Mouse (Mus musculus) small intestine, adult 2 months (tissue): ENCODE measurements at regions not wholly inside any gene's neighbourhood (a gene's known extent, or its start where the extent isn't known, plus 50 kb on each side); places are given as distances from the start of the nearest gene placed in this dataset.

Experiments
- CTCF ChIP-seq: fragments of 200-500 bp; IDR thresholded peaks from 2 replicates; pipeline ENCODE4 v1.5.1; 2012; ENCODE audit warnings: low read depth, mild to moderate bottlenecking, control low read depth, inconsistent platforms, low read length, moderate library complexity, mixed read lengths; ENCODE audit not compliant: insufficient replicate concordance, insufficient read length; ENCODE audit errors: extremely low read depth
- POLR2A ChIP-seq: fragments of 200-500 bp; IDR thresholded peaks from 2 replicates; pipeline ENCODE4 v1.6.1; 2012; ENCODE audit warnings: low read depth, mild to moderate bottlenecking, control low read depth, inconsistent platforms, low read length, moderate library complexity

DNA sequence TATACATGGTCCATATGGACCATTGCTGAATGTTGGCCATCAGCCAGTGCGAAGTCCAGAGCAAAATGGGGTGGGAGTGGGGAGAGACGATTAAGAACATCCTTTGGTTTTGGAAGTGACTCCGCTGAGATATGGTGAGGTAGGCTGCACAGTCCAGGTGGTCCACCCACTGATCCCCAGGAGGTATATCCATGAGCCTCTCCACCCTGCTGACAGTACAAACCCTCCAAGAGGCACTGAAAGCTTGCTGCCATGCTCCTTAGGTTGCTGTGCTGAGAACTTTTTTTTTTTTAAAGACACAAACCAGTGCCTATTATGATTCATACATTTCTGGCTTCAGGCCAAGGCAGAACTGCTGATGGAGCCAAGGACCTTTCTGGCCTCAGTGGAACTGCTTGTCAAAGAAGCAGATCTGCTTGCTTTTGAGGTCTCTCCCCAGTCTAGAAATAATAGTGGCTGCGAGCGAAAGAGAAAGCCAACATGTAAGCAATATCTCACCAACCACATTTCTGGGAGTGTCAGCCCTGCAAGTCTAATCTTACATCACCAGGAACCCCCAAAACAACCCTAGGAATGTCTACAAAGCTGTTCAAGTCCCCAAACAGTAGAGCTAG is 105.1 kb upstream of the Med14 start:
- TF ChIP-seq CTCF (no peak), POLR2A (no peak)
